Mouse (Mus musculus) mouse embryonic stem cell (cell line): ENCODE results near the gene Ssxa1.
"Not testable (repeated sequence)": the region's sequence is repeated elsewhere in the genome, so short reads cannot be mapped to it uniquely, and the experiment has no call there.

ENCODE experiments used
- in situ Hi-C, 2 experiments: fragments of 300-500 bp; cut with MboI; formaldehyde crosslinking; loops; 1 replicate in 1 of 2; 3 replicates in 1 of 2; pipeline ENCODE4 v1.14.3; 2019 to 2020; ENCODE audit warnings: low sequenced_read_pairs in 2 of 2, low pct_unique_long_range_greater_than_20kb in 1 of 2, mixed read lengths in 1 of 2; ENCODE audit not compliant: unreplicated experiment in 1 of 2

Gene Ssxa1

DNA sequence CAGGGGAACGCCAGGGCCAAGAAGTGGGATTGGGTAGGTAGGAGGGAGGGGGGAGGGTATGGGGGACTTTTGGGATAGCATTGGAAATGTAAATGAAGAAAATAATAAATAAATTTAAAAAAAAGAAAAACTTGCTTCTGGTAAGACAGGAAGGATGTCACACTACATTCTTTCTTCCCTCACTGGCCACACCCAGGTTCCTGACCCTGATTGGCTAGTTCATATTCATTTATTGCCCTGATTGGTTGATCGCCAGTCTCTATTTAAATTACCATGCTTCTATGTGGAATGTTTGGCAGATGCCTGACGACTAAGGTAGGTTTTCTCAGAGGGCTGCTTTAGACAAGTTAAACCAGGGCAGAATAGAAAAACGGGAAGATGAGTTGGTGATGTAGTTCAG, at the start of gene Ssxa1:
Ssxa1 (plus strand) TSS at position 301 of the 400 bp plus-strand sequence.
- in situ Hi-C loops, result no loop called here

DNA sequence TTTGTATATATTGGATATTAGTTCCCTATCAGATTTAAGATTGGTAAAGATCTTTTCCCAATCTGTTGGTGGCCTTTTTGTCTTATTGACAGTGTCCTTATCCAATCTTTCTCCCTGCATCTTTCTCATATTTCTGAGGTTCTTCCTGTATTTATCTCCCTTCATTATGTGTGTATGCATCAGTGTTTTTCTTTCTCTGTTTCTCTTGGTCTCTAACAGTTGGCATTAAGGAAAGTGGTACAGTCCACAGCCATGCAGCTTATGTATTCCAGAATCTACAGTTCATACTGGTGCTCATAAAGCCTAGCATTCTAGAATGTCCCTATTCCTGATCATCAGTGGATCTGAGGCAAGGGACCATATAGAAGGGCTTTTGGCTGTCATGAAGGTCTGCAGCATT, 47.5 kb upstream of the Ssxa1 start, which contains the start of gene Spaca5:
Spaca5 (plus strand) TSS at position 301 of the 400 bp plus-strand sequence.
- in situ Hi-C loops, result no loop called here

DNA sequence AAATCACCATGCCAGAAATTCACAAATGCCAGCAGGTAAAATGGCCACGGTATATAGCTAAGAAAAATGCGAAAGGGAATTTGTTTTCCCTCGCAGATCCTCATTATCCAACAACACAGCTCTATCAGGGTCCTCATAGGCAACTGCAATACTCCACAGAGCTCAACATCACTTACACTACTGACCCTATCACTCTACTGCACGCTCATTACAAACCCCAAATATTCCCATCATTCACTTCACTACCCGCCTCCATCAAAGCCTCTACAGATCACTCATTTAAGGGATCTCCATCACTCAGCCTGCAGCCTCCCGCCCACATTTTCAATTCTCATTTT, 27.0 kb upstream of the Ssxa1 start:
- in situ Hi-C loops, result no loop called here

DNA sequence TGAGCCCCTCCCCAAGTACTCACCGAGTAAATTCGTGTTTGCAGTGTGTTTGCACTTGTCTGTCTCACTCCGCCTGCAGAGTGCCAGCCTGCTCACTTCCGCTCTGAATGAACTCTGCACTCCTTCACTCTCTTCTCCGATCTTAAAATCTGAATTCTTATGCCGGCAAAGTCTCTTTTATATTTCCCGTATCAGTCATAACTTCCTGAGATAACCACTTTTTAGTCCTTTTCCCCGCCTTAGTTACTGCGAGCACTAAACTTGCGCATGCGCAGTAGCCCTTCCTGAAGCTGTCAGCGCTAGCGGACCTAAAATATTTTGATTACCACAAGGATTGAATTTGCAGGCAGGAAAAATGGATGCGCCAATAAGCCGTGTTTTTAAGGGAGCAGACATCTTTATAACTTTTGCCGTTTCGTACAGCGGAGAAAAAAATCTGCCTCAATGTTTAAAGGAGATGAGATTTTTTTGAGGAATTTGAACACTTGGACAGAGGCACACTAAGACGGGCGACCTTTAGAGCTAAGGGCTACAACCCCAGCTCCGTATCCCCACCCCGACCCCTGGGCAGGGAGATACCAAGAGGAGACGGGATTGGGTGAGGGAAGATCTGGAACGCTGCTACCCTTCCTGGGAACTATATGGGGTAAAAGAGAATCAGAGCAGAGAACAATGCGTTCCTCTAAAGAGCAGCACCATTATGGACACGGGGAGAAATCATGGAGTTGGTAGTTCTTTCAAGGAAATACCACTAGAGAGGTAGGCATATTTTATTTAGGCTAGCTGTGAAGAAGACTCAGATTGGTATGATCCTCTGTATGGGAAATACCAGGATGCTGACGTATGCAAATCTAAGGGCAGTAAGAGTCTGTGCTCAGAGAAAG, 26.4 kb upstream of the Ssxa1 start, which contains the start of gene Zfp300:
Zfp300 (minus strand) TSS at position 545 of the 884 bp plus-strand sequence.
- in situ Hi-C loops, result no loop called here

DNA sequence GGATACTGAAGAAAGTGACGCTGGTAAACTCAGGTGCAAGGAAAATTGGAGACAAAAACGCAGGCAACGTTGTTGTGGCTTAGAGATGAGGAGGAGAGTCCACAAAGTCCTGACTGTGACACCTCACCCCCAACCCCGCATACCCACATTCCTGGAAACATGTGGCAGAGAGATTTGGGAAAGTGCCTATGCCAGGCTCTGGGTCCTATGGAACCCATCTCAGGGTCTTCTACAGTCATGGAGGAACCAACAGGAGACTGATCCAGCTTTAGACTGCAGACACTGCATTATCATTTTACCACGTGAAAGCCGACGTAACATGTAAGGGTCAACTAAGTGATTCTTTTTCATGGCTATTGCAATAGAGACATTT, 25.8 kb upstream of the Ssxa1 start:
- in situ Hi-C loops, result no loop called here

DNA sequence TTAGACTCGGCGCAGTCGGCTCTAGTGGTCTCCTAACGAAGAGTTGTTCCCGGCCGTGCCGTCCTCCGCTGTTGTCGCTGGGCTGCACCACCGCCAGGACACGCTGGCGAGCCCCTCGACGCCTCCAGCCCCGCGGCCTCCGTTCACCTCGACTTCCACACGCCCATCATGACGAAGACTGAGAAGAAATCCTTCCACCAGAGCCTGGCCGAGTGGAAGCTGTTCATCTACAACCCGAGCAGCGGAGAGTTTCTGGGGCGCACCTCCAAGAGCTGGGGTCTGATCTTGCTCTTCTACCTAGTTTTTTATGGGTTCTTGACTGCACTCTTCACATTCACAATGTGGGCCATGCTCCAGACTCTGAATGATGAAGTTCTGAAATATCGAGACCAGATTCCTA, 31.1 kb downstream of the Ssxa1 start:
- in situ Hi-C loops, result not testable (repeated sequence)
